Mouse (Mus musculus) ZHBTc4 (cell line): ENCODE results near the gene Pdcd10.

Experiments
- DNase-seq: peaks from one replicate; pipeline ENCODE4 v3.0.0-alpha.2; 2011; ENCODE audit warnings: low read depth, low spot score

Gene Pdcd10

GRCm38 (mm10) chr3:75556695-75557291 lies at the start of gene Pdcd10:
Gene Pdcd10 (minus strand): TSS chr3:75556856.
- peak; percentile 100 for DNase-seq

GRCm38 (mm10) chr3:75584898-75585297 lies 28.2 kb upstream of the Pdcd10 start:
- no peak for DNase-seq

- DNase-seq: no peak
Observed at GRCm38 (mm10) chr3:75583293-75583692, 26.6 kb upstream of the Pdcd10 start.

- peak; percentile 71 for DNase-seq
Observed at GRCm38 (mm10) chr3:75579352-75579751, 22.7 kb upstream of the Pdcd10 start.

GRCm38 (mm10) chr3:75575582-75575981 lies 18.9 kb upstream of the Pdcd10 start:
- no peak for DNase-seq

GRCm38 (mm10) chr3:75574074-75574473 lies 17.4 kb upstream of the Pdcd10 start:
- no peak for DNase-seq

GRCm38 (mm10) chr3:75557292-75557691 lies 636 bp upstream of the Pdcd10 start, which contains the start of gene Serpini1:
Gene Serpini1 (plus strand): TSS chr3:75557547.
- DNase-seq: peak; percentile 97

GRCm38 (mm10) chr3:75556121-75556694 lies 448 bp downstream of the Pdcd10 start:
- peak; percentile 62 for DNase-seq

GRCm38 (mm10) chr3:75551248-75551647 lies 5.4 kb downstream of the Pdcd10 start:
- no peak for DNase-seq

GRCm38 (mm10) chr3:75544287-75544686 lies 12.4 kb downstream of the Pdcd10 start:
- no peak for DNase-seq

- no peak for DNase-seq
Observed at GRCm38 (mm10) chr3:75542852-75543251, 13.8 kb downstream of the Pdcd10 start.

GRCm38 (mm10) chr3:75541259-75541658 lies 15.4 kb downstream of the Pdcd10 start:
- DNase-seq: no peak

- DNase-seq: no peak
Observed at GRCm38 (mm10) chr3:75534045-75534834, 22.4 kb downstream of the Pdcd10 start.

GRCm38 (mm10) chr3:75531074-75531473 lies 25.6 kb downstream of the Pdcd10 start:
- DNase-seq: no peak

- no peak for DNase-seq
Observed at GRCm38 (mm10) chr3:75522527-75522926, 34.1 kb downstream of the Pdcd10 start.

- DNase-seq: no peak
Observed at GRCm38 (mm10) chr3:75521314-75521713, 35.3 kb downstream of the Pdcd10 start.

- peak; percentile 60 for DNase-seq
Observed at GRCm38 (mm10) chr3:75517631-75518250, 38.9 kb downstream of the Pdcd10 start.

GRCm38 (mm10) chr3:75498961-75499960 lies 57.4 kb downstream of the Pdcd10 start:
- no peak for DNase-seq

- no peak for DNase-seq
Observed at GRCm38 (mm10) chr3:75492913-75493312, 63.7 kb downstream of the Pdcd10 start.

GRCm38 (mm10) chr3:75482056-75482455 lies 74.6 kb downstream of the Pdcd10 start, which contains the start of gene Wdr49:
Gene Wdr49 (minus strand): TSS chr3:75482156.
- no peak for DNase-seq

GRCm38 (mm10) chr3:75475106-75475505 lies 81.5 kb downstream of the Pdcd10 start:
- DNase-seq: no peak
